Mouse (Mus musculus) kidney, embryonic 14.5 days (tissue): ENCODE results near the gene Sorcs2. TPM values are rescaled to one million over a fixed set of nuclear protein-coding genes. Genes with fewer than 3 reads are reported as not detected.

Experiments used
- ATAC-seq: fragments of 200-750 bp; cut with Nextera tagmentation; 2 replicates; pipeline ENCODE4 v1.8.0; 2017; ENCODE audit warnings: moderate number of reproducible peaks, mild to moderate bottlenecking, moderate TSS enrichment, moderate library complexity; ENCODE audit not compliant: low FRiP score, low TSS enrichment
- H3K27ac ChIP-seq: fragments of 300-500 bp; sonication (generic); 2 replicates; pipeline ENCODE4 v1.5.1; 2014; ENCODE audit warnings: low read depth, mild to moderate bottlenecking, low read length, moderate library complexity, mixed read lengths
- H3K27me3 ChIP-seq: fragments of 300-500 bp; sonication (generic); 2 replicates; pipeline ENCODE4 v1.6.1; 2014; ENCODE audit warnings: mild to moderate bottlenecking, low read length; ENCODE audit not compliant: control insufficient read depth, insufficient read depth
- H3K36me3 ChIP-seq: fragments of 300-500 bp; sonication (generic); 2 replicates; pipeline ENCODE4 v1.6.1; 2014; ENCODE audit warnings: low read length, mixed read lengths; ENCODE audit not compliant: control insufficient read depth, insufficient read depth
- H3K4me1 ChIP-seq: fragments of 300-500 bp; sonication (generic); 2 replicates; pipeline ENCODE4 v1.6.1; 2014; ENCODE audit warnings: low read length, mixed read lengths; ENCODE audit not compliant: control insufficient read depth, insufficient read depth
- H3K4me2 ChIP-seq: fragments of 300-500 bp; sonication (generic); replicated peaks from 2 replicates; pipeline ENCODE4 v1.6.1; 2014; ENCODE audit warnings: low read depth, mild to moderate bottlenecking, low read length
- H3K4me3 ChIP-seq: fragments of 300-500 bp; sonication (generic); 2 replicates; pipeline ENCODE4 v1.5.1; 2014; ENCODE audit warnings: mild to moderate bottlenecking, low read length
- H3K9ac ChIP-seq: fragments of 300-500 bp; sonication (generic); 2 replicates; pipeline ENCODE4 v1.6.1; 2014; ENCODE audit warnings: low read depth, mild to moderate bottlenecking, low read length, moderate library complexity
- H3K9me3 ChIP-seq: fragments of 300-500 bp; sonication (generic); 2 replicates; pipeline ENCODE4 v1.6.1; 2016; ENCODE audit warnings: low read length; ENCODE audit not compliant: control insufficient read depth
- WGBS: fragments of 180-500 bp; shearing (Covaris S2); extraction: QIAGEN DNeasy Blood & Tissue Kit; methylation state at CpG from one replicate; pipeline ENCODE4 v1.1.7; 2014; 5-methylcytosine and 5-hydroxymethylcytosine counted together
- polyA plus RNA-seq: library from polyadenylated mRNA; unstranded; fragments of >200 nt; fragmentation: Nextera tagmentation; extraction: Ambion mirVana; gene quantifications from 2 replicates; pipeline ENCODE4 v1.2.1, GENCODE M21; 2014

Sorcs2 gene
- polyA plus RNA-seq, 1 experiment from 2014 or later: 10.3 TPM

- no peaks in the 10 kb centered on the region for H3K9me3 ChIP-seq
- H3K4me1 ChIP-seq: peaks cover 10% of the 10 kb centered on the region
- WGBS: 60% methylated on average over 6 of the region's 6 CpGs
- peaks cover 4% of the 10 kb centered on the region; the same call in 1 of the 2 replicates for H3K27me3 ChIP-seq
- H3K9ac ChIP-seq: no peak overlapping the region
- H3K4me3 ChIP-seq: no peak overlapping the region
- no peak overlapping the region for H3K4me2 ChIP-seq
- 0 out of 2 replicates have a peak, but pooled peaks have one; percentile 8 for ATAC-seq
- no peaks in the 10 kb centered on the region for H3K36me3 ChIP-seq
- H3K27ac ChIP-seq: no peak overlapping the region
Measured at GRCm38 (mm10) chr5:36069503-36070360, 328.2 kb downstream of the Sorcs2 start.

- no peaks in the 10 kb centered on the region for H3K9me3 ChIP-seq
- peak; percentile 65; the same call in 1 of the 2 replicates for ATAC-seq
- H3K4me3 ChIP-seq: no peak overlapping the region
- peaks cover 10% of the 10 kb centered on the region; the same call in 1 of the 2 replicates for H3K4me1 ChIP-seq
- H3K27ac ChIP-seq: no peak overlapping the region
- 32% methylated on average over 8 of the region's 8 CpGs for WGBS
- peaks cover 4% of the 10 kb centered on the region; the same call in 1 of the 2 replicates for H3K27me3 ChIP-seq
- H3K36me3 ChIP-seq: no peaks in the 10 kb centered on the region
- no peak overlapping the region for H3K9ac ChIP-seq
- no peak overlapping the region for H3K4me2 ChIP-seq
Measured at GRCm38 (mm10) chr5:36067651-36068181, 330.2 kb downstream of the Sorcs2 start.

- Histone ChIP-seq H3K4me2 (no peak overlapping the region), H3K27ac (no peak overlapping the region), H3K9ac (no peak overlapping the region), H3K36me3 (no peaks in the 10 kb centered on the region), H3K27me3 (no peaks in the 10 kb centered on the region), H3K4me1 (0 out of 2 replicates have a peak, but pooled peaks cover 4% of the 10 kb centered on the region), H3K4me3 (no peak overlapping the region), H3K9me3 (no peaks in the 10 kb centered on the region)
- ATAC-seq: no peak
- 52% methylated on average over 14 of the region's 14 CpGs for WGBS
Measured at GRCm38 (mm10) chr5:36057804-36058322, 340.1 kb downstream of the Sorcs2 start.

GRCm38 (mm10) chr5:36056921-36057320 is 341.0 kb downstream of the Sorcs2 start:
- H3K4me3 ChIP-seq: no peak overlapping the region
- 93% methylated on average over 2 of the region's 2 CpGs for WGBS
- no peak overlapping the region for H3K27ac ChIP-seq
- no peak for ATAC-seq
- no peak overlapping the region for H3K9ac ChIP-seq
- H3K27me3 ChIP-seq: no peaks in the 10 kb centered on the region
- no peak overlapping the region for H3K4me2 ChIP-seq
- H3K4me1 ChIP-seq: 0 out of 2 replicates have a peak, but pooled peaks cover 4% of the 10 kb centered on the region
- H3K36me3 ChIP-seq: no peaks in the 10 kb centered on the region
- no peaks in the 10 kb centered on the region for H3K9me3 ChIP-seq

- ATAC-seq: no peak
- Histone ChIP-seq H3K9me3 (no peaks in the 10 kb centered on the region), H3K27ac (no peak overlapping the region), H3K27me3 (no peaks in the 10 kb centered on the region), H3K36me3 (no peaks in the 10 kb centered on the region), H3K4me3 (no peak overlapping the region), H3K4me2 (no peak overlapping the region), H3K4me1 (0 out of 2 replicates have a peak, but pooled peaks cover 4% of the 10 kb centered on the region), H3K9ac (no peak overlapping the region)
- 88% methylated on average over 14 of the region's 14 CpGs for WGBS
Measured at GRCm38 (mm10) chr5:36055876-36056275, 342.1 kb downstream of the Sorcs2 start.

GRCm38 (mm10) chr5:36054498-36054897 is 343.4 kb downstream of the Sorcs2 start:
- Histone ChIP-seq H3K9me3 (no peaks in the 10 kb centered on the region), H3K27ac (no peak overlapping the region), H3K9ac (no peak overlapping the region), H3K36me3 (no peaks in the 10 kb centered on the region), H3K27me3 (no peaks in the 10 kb centered on the region), H3K4me2 (no peak overlapping the region), H3K4me3 (no peak overlapping the region), H3K4me1 (0 out of 2 replicates have a peak, but pooled peaks cover 4% of the 10 kb centered on the region)
- no peak for ATAC-seq
- WGBS: 63% methylated on average over 3 of the region's 3 CpGs

GRCm38 (mm10) chr5:36043154-36043553 is 354.8 kb downstream of the Sorcs2 start:
- H3K4me2 ChIP-seq: no peak overlapping the region
- no peak overlapping the region for H3K27ac ChIP-seq
- H3K9me3 ChIP-seq: no peaks in the 10 kb centered on the region
- no peaks in the 10 kb centered on the region for H3K36me3 ChIP-seq
- H3K9ac ChIP-seq: no peak overlapping the region
- H3K27me3 ChIP-seq: no peaks in the 10 kb centered on the region
- no peaks in the 10 kb centered on the region for H3K4me1 ChIP-seq
- H3K4me3 ChIP-seq: no peak overlapping the region
- WGBS: 96% methylated on average over 2 of the region's 2 CpGs
- ATAC-seq: no peak

GRCm38 (mm10) chr5:36041756-36042155 is 356.2 kb downstream of the Sorcs2 start:
- peak; percentile 43; the same call in 1 of the 2 replicates for ATAC-seq
- WGBS: 91% methylated on average over 6 of the region's 6 CpGs
- no peaks in the 10 kb centered on the region for H3K36me3 ChIP-seq
- H3K4me1 ChIP-seq: no peaks in the 10 kb centered on the region
- H3K27ac ChIP-seq: no peak overlapping the region
- no peaks in the 10 kb centered on the region for H3K27me3 ChIP-seq
- no peak overlapping the region for H3K9ac ChIP-seq
- H3K4me2 ChIP-seq: no peak overlapping the region
- H3K9me3 ChIP-seq: no peaks in the 10 kb centered on the region
- no peak overlapping the region for H3K4me3 ChIP-seq

DNA sequence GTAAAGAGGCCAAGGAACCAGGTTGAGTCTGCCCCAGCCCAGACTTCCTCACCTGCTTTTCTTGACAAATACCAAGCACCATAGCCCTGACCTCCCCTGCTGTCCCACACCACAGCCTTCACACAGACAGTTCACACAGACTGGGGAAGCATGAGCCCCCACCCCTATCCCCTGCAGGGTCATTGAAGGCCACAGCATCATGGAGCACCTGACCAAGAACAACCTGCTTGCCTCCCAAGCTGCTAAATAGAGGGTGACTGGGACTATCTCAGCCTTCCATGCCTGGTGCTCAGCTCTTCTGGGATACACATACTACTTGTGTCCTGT is 356.7 kb downstream of the Sorcs2 start:
- H3K4me1 ChIP-seq: no peaks in the 10 kb centered on the region
- H3K9me3 ChIP-seq: no peaks in the 10 kb centered on the region
- no peak overlapping the region for H3K27ac ChIP-seq
- no peaks in the 10 kb centered on the region for H3K27me3 ChIP-seq
- H3K36me3 ChIP-seq: no peaks in the 10 kb centered on the region
- ATAC-seq: peak; percentile 33; the same call in 1 of the 2 replicates
- no peak overlapping the region for H3K4me3 ChIP-seq
- no peak overlapping the region for H3K4me2 ChIP-seq
- H3K9ac ChIP-seq: no peak overlapping the region
